Mouse (Mus musculus) hindbrain, embryonic 16.5 days (tissue): ENCODE measurements around the gene Arhgap18. TPM values are rescaled to one million over a fixed set of nuclear protein-coding genes. Genes with fewer than 3 reads are reported as not detected.

ENCODE experiments used
- ATAC-seq: fragments of 200-750 bp; cut with Nextera tagmentation; 2 replicates; pipeline ENCODE4 v1.8.0; 2017; ENCODE audit warnings: moderate TSS enrichment, moderate library complexity
- H3K27ac ChIP-seq: fragments of 300-500 bp; sonication (generic); 2 replicates; pipeline ENCODE4 v1.5.1; 2014; ENCODE audit warnings: low read depth, mild to moderate bottlenecking, control low read depth, low read length, moderate library complexity
- H3K27me3 ChIP-seq: fragments of 300-500 bp; sonication (generic); replicated peaks from 2 replicates; pipeline ENCODE4 v1.6.1; 2014; ENCODE audit warnings: low read length; ENCODE audit not compliant: control insufficient read depth, insufficient read depth
- H3K36me3 ChIP-seq: fragments of 300-500 bp; sonication (generic); 2 replicates; pipeline ENCODE4 v1.6.1; 2014; ENCODE audit warnings: mild to moderate bottlenecking, low read length, moderate library complexity, mixed read lengths; ENCODE audit not compliant: control insufficient read depth, insufficient read depth
- H3K4me1 ChIP-seq: fragments of 300-500 bp; sonication (generic); 2 replicates; pipeline ENCODE4 v1.6.1; 2014; ENCODE audit warnings: low read depth, low read length; ENCODE audit not compliant: control insufficient read depth, insufficient read depth
- H3K4me2 ChIP-seq: fragments of 300-500 bp; sonication (generic); 2 replicates; pipeline ENCODE4 v1.6.1; 2014; ENCODE audit warnings: mild to moderate bottlenecking, low read length, control low read depth, moderate library complexity
- H3K4me3 ChIP-seq: fragments of 300-500 bp; sonication (generic); 2 replicates; pipeline ENCODE4 v1.5.1; 2014; ENCODE audit warnings: mild to moderate bottlenecking, low read length, control low read depth, moderate library complexity
- H3K9ac ChIP-seq: fragments of 300-500 bp; sonication (generic); 2 replicates; pipeline ENCODE4 v1.6.1; 2014; ENCODE audit warnings: low read depth, mild to moderate bottlenecking, control low read depth, low read length, moderate library complexity
- H3K9me3 ChIP-seq: fragments of 300-500 bp; sonication (generic); 2 replicates; pipeline ENCODE4 v1.6.1; 2014; ENCODE audit warnings: mild to moderate bottlenecking, low read length, moderate library complexity; ENCODE audit not compliant: control insufficient read depth
- WGBS: fragments of 180-500 bp; shearing (Covaris S2); extraction: QIAGEN DNeasy Blood & Tissue Kit; methylation state at CpG from one replicate; pipeline ENCODE4 v1.1.7; 2014; 5-methylcytosine and 5-hydroxymethylcytosine counted together
- polyA plus RNA-seq: library from polyadenylated mRNA; unstranded; fragments of >200 nt; fragmentation: Nextera tagmentation; extraction: Ambion mirVana; gene quantifications from 2 replicates; pipeline ENCODE4 v1.2.1, GENCODE M21; 2015

Gene Arhgap18
- polyA plus RNA-seq, 1 experiment from 2014 or later, result 12.6 TPM

DNA sequence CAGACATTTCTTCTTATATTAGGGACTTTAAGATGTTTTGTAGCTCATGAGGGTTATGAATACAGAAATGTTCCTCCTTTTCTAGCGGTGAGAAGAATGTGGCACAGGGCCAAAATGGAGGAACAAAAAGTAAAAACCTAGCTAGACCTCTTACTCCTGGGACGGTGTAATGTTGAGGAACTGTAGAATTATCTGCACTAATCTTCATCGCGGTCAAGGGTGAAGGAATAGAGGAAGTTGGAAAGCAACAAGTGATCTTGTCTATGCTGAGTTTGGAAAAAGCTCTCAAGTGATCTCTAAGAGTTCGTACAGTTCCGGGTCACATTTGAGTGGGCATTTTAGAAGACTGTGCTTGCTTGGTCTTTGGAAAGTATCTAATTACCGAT, 44.1 kb downstream of the Arhgap18 start:
- Histone ChIP-seq H3K36me3 (no peaks in the 10 kb centered on the region), H3K27ac (no peak overlapping the region), H3K9ac (no peak overlapping the region), H3K4me1 (no peaks in the 10 kb centered on the region), H3K9me3 (no peaks in the 10 kb centered on the region), H3K27me3 (no peaks in the 10 kb centered on the region), H3K4me2 (no peak overlapping the region), H3K4me3 (no peak overlapping the region)
- WGBS, result 91% methylated on average over 7 of the region's 7 CpGs
- no peak for ATAC-seq

DNA sequence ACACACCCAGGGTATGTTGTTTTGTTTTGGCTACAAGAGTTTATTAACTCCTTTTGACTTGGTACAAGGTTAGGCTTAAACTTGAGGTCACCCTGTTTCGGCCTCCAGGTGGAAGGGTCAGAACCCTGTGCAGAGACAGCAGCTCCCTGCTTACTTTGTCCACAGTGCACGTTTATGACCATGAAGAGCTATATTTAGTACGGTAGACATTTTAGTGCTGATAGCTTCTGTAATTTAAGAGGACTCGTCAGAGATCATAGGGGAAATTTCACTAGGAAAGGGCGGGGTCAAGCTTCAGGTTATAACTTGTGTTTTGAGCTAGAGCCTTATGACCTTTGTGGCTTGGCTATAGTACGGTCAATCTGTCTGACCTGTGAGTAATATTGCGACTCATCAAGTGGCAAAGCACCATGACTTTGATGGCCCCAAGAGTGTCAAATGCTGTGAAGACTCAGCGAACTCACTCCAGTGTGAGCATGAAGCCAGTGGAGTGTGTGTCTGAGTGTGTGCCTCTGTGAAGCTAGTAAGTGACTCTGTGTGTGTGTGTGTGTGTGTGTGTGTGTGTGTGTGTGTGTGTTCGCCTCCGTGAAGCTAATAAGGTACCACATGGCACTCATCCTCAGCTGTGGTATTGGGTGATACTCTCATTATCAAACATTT, 45.7 kb downstream of the Arhgap18 start:
- WGBS, result 89% methylated on average over 10 of the region's 10 CpGs
- no peaks in the 10 kb centered on the region for H3K27me3 ChIP-seq
- H3K4me1 ChIP-seq, result no peaks in the 10 kb centered on the region
- H3K9me3 ChIP-seq, result no peaks in the 10 kb centered on the region
- H3K36me3 ChIP-seq, result no peaks in the 10 kb centered on the region
- no peak overlapping the region for H3K4me3 ChIP-seq
- H3K27ac ChIP-seq, result no peak overlapping the region
- no peak overlapping the region for H3K9ac ChIP-seq
- no peak overlapping the region for H3K4me2 ChIP-seq
- no peak for ATAC-seq

DNA sequence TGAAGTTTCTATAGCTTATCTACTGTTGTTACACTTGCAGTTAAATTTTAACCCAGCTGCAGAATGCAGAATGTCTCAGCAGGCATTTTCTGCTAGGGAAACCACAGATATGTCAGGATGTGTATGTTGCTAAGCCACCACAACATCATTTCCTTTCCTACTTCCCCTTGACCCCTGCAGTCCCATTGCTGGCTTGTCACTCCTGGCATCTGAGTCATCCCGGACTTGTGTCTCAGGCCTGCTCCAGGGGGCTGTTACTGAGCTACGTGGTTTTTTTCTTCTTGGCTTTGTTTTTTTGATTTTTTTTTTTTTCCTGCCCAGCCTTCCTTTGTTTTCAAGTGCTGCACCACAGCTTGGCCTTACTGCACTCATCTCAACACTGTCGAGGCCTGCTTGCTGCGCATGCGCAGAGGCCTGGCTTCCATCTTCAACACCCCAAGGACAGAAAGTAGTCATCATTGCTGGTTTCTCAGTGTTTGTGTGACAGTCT, 46.4 kb downstream of the Arhgap18 start:
- no peak overlapping the region for H3K9ac ChIP-seq
- H3K27ac ChIP-seq, result no peak overlapping the region
- H3K36me3 ChIP-seq, result no peaks in the 10 kb centered on the region
- no peaks in the 10 kb centered on the region for H3K4me1 ChIP-seq
- H3K9me3 ChIP-seq, result no peaks in the 10 kb centered on the region
- ATAC-seq, result no peak
- 46% methylated on average over 5 of the region's 5 CpGs for WGBS
- no peak overlapping the region for H3K4me3 ChIP-seq
- H3K4me2 ChIP-seq, result no peak overlapping the region
- H3K27me3 ChIP-seq, result no peaks in the 10 kb centered on the region

DNA sequence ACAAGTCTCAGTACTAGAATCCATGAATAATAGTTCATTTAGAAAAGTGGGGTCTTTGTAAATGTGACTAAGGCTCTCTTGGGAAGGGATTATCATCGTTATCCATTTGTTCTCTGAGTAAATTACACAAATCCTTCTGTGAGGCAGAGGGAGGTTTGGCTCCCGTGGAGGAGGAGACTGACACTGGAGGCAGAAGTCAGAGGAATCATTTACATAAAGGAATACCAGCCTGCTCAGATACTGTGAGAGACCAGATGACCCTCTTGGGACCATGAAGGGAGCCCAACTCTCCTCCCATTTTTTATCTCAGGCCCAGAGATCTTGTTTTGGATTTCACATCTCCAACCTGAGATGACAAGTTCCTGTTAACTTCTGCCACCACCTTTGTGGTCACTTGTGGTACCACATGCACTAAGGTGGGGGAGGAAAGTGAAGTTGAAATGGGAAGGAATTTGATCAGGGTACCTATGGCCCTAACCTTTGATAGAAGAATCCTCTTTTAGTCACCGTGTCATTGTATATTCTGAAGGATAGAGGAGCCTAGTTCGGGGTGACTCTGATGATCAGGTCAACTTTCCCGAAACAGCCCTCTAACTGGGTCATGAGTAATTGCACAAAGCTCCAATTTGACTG, 51.2 kb downstream of the Arhgap18 start:
- no peak overlapping the region for H3K27ac ChIP-seq
- H3K9me3 ChIP-seq, result no peaks in the 10 kb centered on the region
- H3K9ac ChIP-seq, result no peak overlapping the region
- no peaks in the 10 kb centered on the region for H3K27me3 ChIP-seq
- no peak overlapping the region for H3K4me3 ChIP-seq
- ATAC-seq, result no peak
- H3K4me1 ChIP-seq, result no peaks in the 10 kb centered on the region
- WGBS, result 56% methylated on average over 5 of the region's 5 CpGs
- no peak overlapping the region for H3K4me2 ChIP-seq
- H3K36me3 ChIP-seq, result no peaks in the 10 kb centered on the region

DNA sequence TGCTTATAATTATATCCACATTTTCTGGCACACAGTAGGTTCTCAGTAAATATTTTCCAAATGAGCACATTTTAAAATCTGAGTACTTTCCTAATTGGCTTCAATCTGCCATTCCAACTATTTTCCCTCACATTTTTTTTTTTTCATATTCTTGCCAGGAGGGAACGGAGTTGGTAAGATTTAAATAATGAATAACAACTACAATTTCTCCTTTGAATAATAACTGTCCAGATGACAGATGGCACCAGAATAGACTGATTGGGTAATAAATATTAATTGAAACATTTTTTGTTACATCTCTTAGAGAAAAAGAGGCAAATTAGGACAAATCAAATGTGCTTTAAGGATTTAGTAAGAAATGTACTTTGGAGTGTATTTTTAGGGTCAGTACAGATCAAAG, 51.8 kb downstream of the Arhgap18 start:
- no peak for ATAC-seq
- Histone ChIP-seq H3K9me3 (no peaks in the 10 kb centered on the region), H3K27ac (no peak overlapping the region), H3K4me1 (no peaks in the 10 kb centered on the region), H3K9ac (no peak overlapping the region), H3K36me3 (no peaks in the 10 kb centered on the region), H3K4me3 (no peak overlapping the region), H3K27me3 (no peaks in the 10 kb centered on the region), H3K4me2 (no peak overlapping the region)
- WGBS, result 53% methylated on average over 1 of the region's 1 CpGs

DNA sequence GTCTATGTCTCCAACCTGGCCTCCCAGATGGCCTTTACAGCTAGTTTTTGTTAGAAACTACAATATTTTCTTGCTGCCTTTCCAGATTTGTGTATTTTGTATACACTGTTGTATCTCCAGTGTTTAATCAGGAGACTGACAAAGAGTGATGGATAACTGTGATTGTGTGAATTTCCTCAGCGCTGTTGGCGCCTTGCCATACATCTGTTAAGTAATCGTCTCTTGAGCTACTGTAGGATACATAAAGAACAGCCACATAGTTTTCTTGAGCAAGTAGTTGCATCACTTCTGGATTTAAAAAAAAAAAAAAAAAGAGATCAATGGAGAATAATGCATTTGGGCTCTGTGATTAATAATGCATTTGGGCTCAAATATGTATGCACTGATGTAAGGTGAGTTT, 52.9 kb downstream of the Arhgap18 start:
- Histone ChIP-seq H3K27me3 (no peaks in the 10 kb centered on the region), H3K9ac (no peak overlapping the region), H3K4me1 (no peaks in the 10 kb centered on the region), H3K4me3 (no peak overlapping the region), H3K27ac (no peak overlapping the region), H3K9me3 (no peaks in the 10 kb centered on the region), H3K4me2 (no peak overlapping the region), H3K36me3 (no peaks in the 10 kb centered on the region)
- 59% methylated on average over 3 of the region's 3 CpGs for WGBS
- no peak for ATAC-seq

DNA sequence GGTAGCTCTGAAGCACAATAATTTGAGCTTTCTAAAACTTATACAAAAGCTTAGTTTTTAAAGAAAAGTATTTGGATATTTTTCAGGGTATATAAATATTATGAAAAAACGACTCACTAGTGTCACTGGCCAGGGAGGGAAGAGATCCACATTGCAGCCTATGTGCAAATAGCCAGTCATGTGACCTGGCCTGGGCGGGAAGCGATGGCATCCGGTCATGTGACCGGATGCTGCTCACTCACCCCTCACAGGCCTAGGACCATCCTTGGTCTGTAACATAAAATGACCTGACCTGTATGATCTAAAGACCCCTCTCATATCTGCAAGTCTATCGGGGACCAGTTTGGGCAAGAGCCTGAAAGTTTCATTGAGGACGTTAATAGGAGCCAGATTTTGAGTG, 56.8 kb downstream of the Arhgap18 start:
- H3K4me1 ChIP-seq, result no peaks in the 10 kb centered on the region
- 91% methylated on average over 7 of the region's 7 CpGs for WGBS
- no peak overlapping the region for H3K4me3 ChIP-seq
- H3K4me2 ChIP-seq, result no peak overlapping the region
- no peak overlapping the region for H3K27ac ChIP-seq
- H3K36me3 ChIP-seq, result no peaks in the 10 kb centered on the region
- H3K9ac ChIP-seq, result no peak overlapping the region
- H3K27me3 ChIP-seq, result no peaks in the 10 kb centered on the region
- no peak for ATAC-seq
- H3K9me3 ChIP-seq, result no peaks in the 10 kb centered on the region

DNA sequence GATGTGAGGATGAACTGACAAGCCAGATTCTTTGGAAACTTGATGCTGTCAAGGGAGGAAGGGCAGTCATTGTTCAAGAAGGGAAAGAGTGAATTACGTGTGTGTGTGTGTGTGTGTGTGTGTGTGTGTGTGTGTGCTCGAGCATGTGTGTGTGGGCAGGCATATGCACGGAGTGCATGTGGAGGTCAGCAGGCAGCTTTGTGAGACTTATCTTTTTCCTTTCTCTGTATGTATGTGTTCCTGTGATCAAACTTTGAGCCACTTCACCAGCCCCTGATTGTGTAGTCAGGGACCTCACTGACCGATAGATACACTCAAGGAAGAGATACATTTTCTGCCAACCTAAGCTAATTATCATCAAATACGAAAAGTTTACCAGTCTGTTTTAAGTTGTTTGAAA, 57.6 kb downstream of the Arhgap18 start:
- H3K4me1 ChIP-seq, result no peaks in the 10 kb centered on the region
- no peaks in the 10 kb centered on the region for H3K9me3 ChIP-seq
- no peaks in the 10 kb centered on the region for H3K27me3 ChIP-seq
- H3K9ac ChIP-seq, result no peak overlapping the region
- no peak overlapping the region for H3K4me2 ChIP-seq
- H3K27ac ChIP-seq, result no peak overlapping the region
- 77% methylated on average over 5 of the region's 5 CpGs for WGBS
- ATAC-seq, result no peak
- H3K36me3 ChIP-seq, result no peaks in the 10 kb centered on the region
- no peak overlapping the region for H3K4me3 ChIP-seq

DNA sequence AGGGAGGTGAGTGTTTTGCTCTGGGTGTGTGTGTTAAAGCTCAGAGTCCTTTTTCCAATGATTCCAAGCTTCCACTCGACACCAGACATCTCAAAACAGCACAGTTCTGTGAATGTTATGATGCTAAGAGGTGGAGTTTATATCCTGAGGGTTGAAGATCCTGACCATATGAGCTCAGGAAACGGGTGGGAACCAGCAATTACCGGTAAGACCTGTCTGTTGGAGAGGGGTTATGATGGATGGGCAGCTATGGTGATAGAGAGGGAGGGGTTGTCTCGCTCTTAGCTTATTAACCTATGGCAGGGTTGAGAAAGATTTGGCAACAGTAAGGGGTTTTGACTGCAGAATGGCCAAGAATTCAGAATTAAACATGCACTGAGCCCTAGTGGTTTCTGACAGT, 58.1 kb downstream of the Arhgap18 start:
- ATAC-seq, result no peak
- 69% methylated on average over 4 of the region's 4 CpGs for WGBS
- Histone ChIP-seq H3K36me3 (no peaks in the 10 kb centered on the region), H3K9me3 (no peaks in the 10 kb centered on the region), H3K4me3 (no peak overlapping the region), H3K4me2 (no peak overlapping the region), H3K27me3 (no peaks in the 10 kb centered on the region), H3K4me1 (no peaks in the 10 kb centered on the region), H3K27ac (no peak overlapping the region), H3K9ac (no peak overlapping the region)
